ENCODE assay signal across 18 mouse cellular contexts in genomic region chr10:87750972-87751371, GRCm38 (mm10).
"Had no signal": no experiment of that assay in that cellular context is flagged by ENCODE, and none has a peak within 500 bp of the region (broad histone marks: within the 10 kb centered on the region; RNA-seq: fewer than 3 reads in every experiment).

No protein-coding gene starts in this region.

- ATAC-seq: hindbrain, postnatal 0 days; intestine, embryonic 16.5 days had no signal

- H3K27me3 ChIP-seq: heart, embryonic 12.5 days; hindbrain, embryonic 13.5 days; hindbrain, embryonic 15.5 days; kidney, embryonic 15.5 days had no signal

- H3K27ac ChIP-seq: gastrocnemius, adult 2 months; heart, embryonic 10.5 days; hindbrain, embryonic 13.5 days; hindbrain, embryonic 15.5 days; hindbrain, postnatal 0 days; kidney, embryonic 15.5 days; kidney, postnatal 0 days; layer of hippocampus, adult 2 months; left cerebral cortex, adult 2 months; limb, embryonic 10.5 days; limb, embryonic 12.5 days had no signal

- H3K36me3 ChIP-seq: heart, embryonic 10.5 days; heart, embryonic 12.5 days; hindbrain, embryonic 13.5 days; hindbrain, embryonic 15.5 days; kidney, embryonic 15.5 days; limb, embryonic 10.5 days; limb, embryonic 12.5 days had no signal

- H3K4me3 ChIP-seq: gastrocnemius, adult 2 months; heart, embryonic 10.5 days; heart, embryonic 12.5 days; hindbrain, embryonic 13.5 days; hindbrain, embryonic 15.5 days; kidney, embryonic 15.5 days; layer of hippocampus, adult 2 months; left cerebral cortex, adult 2 months; limb, embryonic 10.5 days; limb, embryonic 12.5 days had no signal

- DNase-seq: gastrocnemius, postnatal 10 days; heart, postnatal 10 days; heart, postnatal 36 days; kidney, postnatal 14 days; liver had no signal

- H3K9ac ChIP-seq: heart, embryonic 12.5 days; hindbrain, embryonic 13.5 days; hindbrain, embryonic 15.5 days; kidney, embryonic 15.5 days; limb, embryonic 12.5 days had no signal

- H3K4me1 ChIP-seq: heart, embryonic 10.5 days; heart, embryonic 12.5 days; hindbrain, embryonic 13.5 days; hindbrain, embryonic 15.5 days; kidney, embryonic 15.5 days; limb, embryonic 10.5 days; limb, embryonic 12.5 days had no signal

- H3K4me2 ChIP-seq: heart, embryonic 12.5 days; hindbrain, embryonic 13.5 days; hindbrain, embryonic 15.5 days; kidney, embryonic 15.5 days; limb, embryonic 12.5 days had no signal

- H3K9me3 ChIP-seq: heart, embryonic 10.5 days; heart, embryonic 12.5 days; hindbrain, embryonic 13.5 days; hindbrain, embryonic 15.5 days; kidney, embryonic 15.5 days; limb, embryonic 10.5 days; limb, embryonic 12.5 days had no signal
